Mouse (Mus musculus) erythroblast, embryonic 14.5 days (primary cell): ENCODE measurements around the gene Slc43a2.

Experiments
- GATA1 ChIP-seq: IDR thresholded peaks from 2 replicates; pipeline ENCODE4 v1.6.1; 2012; ENCODE audit warnings: low read length, inconsistent platforms, mixed read lengths
- TAL1 ChIP-seq: IDR thresholded peaks from 3 replicates; pipeline ENCODE4 v1.6.1; 2012; ENCODE audit warnings: low read length, inconsistent platforms, mixed read lengths

- TF ChIP-seq TAL1 (no peak), GATA1 (no peak)
These were observed 47.1 kb downstream of the Slc43a2 start for GRCm38 (mm10) chr11:75578609-75579008.
